Mouse (Mus musculus) cerebellum, adult 2 months (tissue): ENCODE results near the gene Hltf.

Source experiments
- CTCF ChIP-seq: fragments of 200-500 bp; IDR thresholded peaks from 2 replicates; pipeline ENCODE4 v1.5.1; 2011; ENCODE audit warnings: low read depth, mild to moderate bottlenecking, control low read depth, low read length, moderate library complexity, borderline replicate concordance; ENCODE audit not compliant: insufficient read depth
- POLR2A ChIP-seq: fragments of 200-500 bp; IDR thresholded peaks from 2 replicates; pipeline ENCODE4 v1.6.1; 2011; ENCODE audit warnings: low read length, control low read depth, borderline replicate concordance; ENCODE audit not compliant: insufficient read depth

DNA sequence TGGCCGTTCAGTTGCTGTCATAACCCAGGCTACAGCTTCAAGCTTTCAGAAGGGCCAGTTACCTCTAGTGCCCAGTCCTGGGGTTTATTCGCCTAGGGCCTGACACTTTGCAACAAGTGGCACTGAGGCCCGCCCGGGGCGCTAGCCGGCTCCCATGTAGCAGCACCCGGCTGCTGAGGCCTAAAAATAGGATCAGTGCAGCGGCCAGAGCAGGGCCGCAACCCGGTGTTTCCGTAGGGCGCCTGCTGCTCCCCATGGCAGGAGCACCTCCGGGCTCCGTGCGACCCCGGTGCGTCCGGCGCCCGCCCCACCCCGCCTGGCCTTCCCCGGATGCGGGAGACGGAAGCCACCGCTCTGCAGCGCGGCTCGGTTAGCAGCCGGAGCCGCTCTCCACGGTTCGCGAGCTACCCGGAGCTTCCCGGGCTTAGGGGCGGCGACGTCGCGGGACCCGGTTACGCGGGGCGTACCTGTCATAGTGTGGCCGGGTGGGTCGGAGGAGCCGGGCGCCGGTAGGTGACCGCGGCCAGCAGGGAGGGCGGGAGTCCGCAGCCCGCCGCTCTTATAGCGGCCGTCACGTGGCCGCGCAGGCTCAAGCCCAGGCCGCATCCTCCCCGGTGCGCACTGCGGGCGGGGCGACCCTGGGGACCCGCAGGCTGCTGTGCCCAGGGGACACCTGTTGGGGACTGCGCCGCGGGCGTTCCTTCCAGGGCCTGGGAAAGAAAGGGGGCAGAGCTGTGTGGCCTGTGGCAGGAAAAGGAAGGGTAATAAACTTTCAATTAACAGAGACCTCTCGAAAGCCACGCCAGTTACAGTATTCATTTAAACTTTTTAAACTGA lies 97.1 kb downstream of the Hltf start, which contains the start of gene Gyg:
- TF ChIP-seq POLR2A (no peak), CTCF (no peak)
